Mouse (Mus musculus): ENCODE results near the gene Etv6.

GRCm38 (mm10) chr6:134066996-134067395 lies 31.5 kb downstream of the Etv6 start:
- no peak for TF ChIP-seq POLR2A (IDR thresholded peaks at IDR 0.05; ENCODE audit: insufficient read depth, low read depth, low read length)
- no peak for TF ChIP-seq CTCF (IDR thresholded peaks at IDR 0.05; ENCODE audit: insufficient read depth, low read depth, low read length)
